Mouse (Mus musculus) fibroblast of lung, adult 2 months (primary cell): ENCODE results near the gene Arhgef38.

ENCODE experiments used
- DNase-seq: peaks from one replicate; pipeline ENCODE4 v3.0.0-alpha.2; 2011; ENCODE audit warnings: low read depth

Arhgef38 gene

GRCm38 (mm10) chr3:133092274-133092853 lies 142.4 kb downstream of the Arhgef38 start:
- no peak for DNase-seq

- DNase-seq = peak; percentile 74
Measured at GRCm38 (mm10) chr3:133091664-133092273, 143.0 kb downstream of the Arhgef38 start, which contains the start of the genes Ints12 and Gstcd. Gene Ints12 (plus strand): TSS chr3:133091840. Gene Gstcd (minus strand): TSS chr3:133092033.

- peak; percentile 4 for DNase-seq
Measured at GRCm38 (mm10) chr3:133091121-133091663, 143.6 kb downstream of the Arhgef38 start.

- DNase-seq = no peak
Measured at GRCm38 (mm10) chr3:133090247-133091120, 144.3 kb downstream of the Arhgef38 start.

GRCm38 (mm10) chr3:133085858-133086257 lies 148.9 kb downstream of the Arhgef38 start:
- DNase-seq = peak; percentile 11

- no peak for DNase-seq
Measured at GRCm38 (mm10) chr3:133082736-133083135, 152.0 kb downstream of the Arhgef38 start.

GRCm38 (mm10) chr3:133075560-133075959 lies 159.2 kb downstream of the Arhgef38 start:
- DNase-seq = no peak
